Comparison of ENCODE assay signal across 15 mouse cellular contexts in genomic region chr6:88690211-88690610, GRCm38 (mm10). TPM values are rescaled to one million over a fixed set of nuclear protein-coding genes. Genes with fewer than 3 reads are reported as not detected.
DNase-seq lines count a peak whose midpoint lies in the region; ATAC-seq and TF ChIP-seq lines count a peak whose summit lies in the region.
"Had no signal": no experiment of that assay in that cellular context is flagged by ENCODE, and none has a peak within 500 bp of the region (broad histone marks: within the 10 kb centered on the region; RNA-seq: fewer than 3 reads in every experiment).

No protein-coding gene starts in this region.

- H3K9ac ChIP-seq in kidney, embryonic 15.5 days: no peak overlapping the region
- no peak overlapping the region for H3K9ac ChIP-seq in lung, embryonic 16.5 days (ENCODE audit: low read length)
- H3K9ac ChIP-seq in intestine, embryonic 15.5 days: no peak overlapping the region
- no peak overlapping the region for H3K9ac ChIP-seq in neural tube, embryonic 15.5 days (replicated peaks)

- DNase-seq in kidney, adult 2 months: peak; percentile 36
- DNase-seq in lung, adult 2 months: no peak
- DNase-seq: cerebellum, adult 18-20 months; heart, adult 2 months; heart, postnatal 10 days; left cerebral cortex, postnatal 4 days; thymus, postnatal 14 days had no signal

- H3K9me3 ChIP-seq in kidney, embryonic 15.5 days (replicated peaks): no peaks in the 10 kb centered on the region
- no peaks in the 10 kb centered on the region for H3K9me3 ChIP-seq in lung, embryonic 16.5 days (ENCODE audit: control insufficient read depth, low read length)
- no peaks in the 10 kb centered on the region for H3K9me3 ChIP-seq in intestine, embryonic 15.5 days
- H3K9me3 ChIP-seq in neural tube, embryonic 15.5 days (replicated peaks): no peaks in the 10 kb centered on the region

- H3K27me3 ChIP-seq in kidney, adult 2 months (replicated peaks; ENCODE audit: control insufficient read depth, insufficient read depth, low read length): no peaks in the 10 kb centered on the region
- no peaks in the 10 kb centered on the region for H3K27me3 ChIP-seq in kidney, embryonic 15.5 days
- no peaks in the 10 kb centered on the region for H3K27me3 ChIP-seq in lung, embryonic 16.5 days (ENCODE audit: control insufficient read depth, insufficient read depth, low read depth, low read length)
- H3K27me3 ChIP-seq in intestine, embryonic 15.5 days (replicated peaks): no peaks in the 10 kb centered on the region
- no peaks in the 10 kb centered on the region for H3K27me3 ChIP-seq in neural tube, embryonic 15.5 days (replicated peaks)

- no peak for ATAC-seq in kidney, embryonic 15.5 days (replicated peaks; ENCODE audit: low FRiP score)
- ATAC-seq in lung, embryonic 16.5 days (ENCODE audit: low read depth): peak; percentile 86
- ATAC-seq in intestine, embryonic 15.5 days: peak; percentile 75; the same call in 1 of the 2 replicates
- no peak for ATAC-seq in activated CD4-positive, CD25-positive, alpha-beta regulatory T cell, adult 4 months
- ATAC-seq in neural tube, embryonic 15.5 days (ENCODE audit: low FRiP score): no peak
- ATAC-seq: CD4-positive, CD25-positive, alpha-beta regulatory T cell, adult 4 months; hindbrain, postnatal 0 days had no signal

- H3K4me1 ChIP-seq in kidney, adult 2 months (ENCODE audit: control insufficient read depth, insufficient read depth, low read length): peaks cover 3% of the 10 kb centered on the region; the same call in 1 of the 2 replicates
- no peaks in the 10 kb centered on the region for H3K4me1 ChIP-seq in kidney, embryonic 15.5 days
- peaks cover 16% of the 10 kb centered on the region for H3K4me1 ChIP-seq in lung, embryonic 16.5 days (replicated peaks; ENCODE audit: control insufficient read depth, insufficient read depth, low read length)
- no peaks in the 10 kb centered on the region for H3K4me1 ChIP-seq in lung, adult 2 months (ENCODE audit: control insufficient read depth, insufficient read depth, low read length)
- H3K4me1 ChIP-seq in intestine, embryonic 15.5 days (replicated peaks): peaks cover 3% of the 10 kb centered on the region
- no peaks in the 10 kb centered on the region for H3K4me1 ChIP-seq in neural tube, embryonic 15.5 days

- TF ChIP-seq CTCF in kidney, adult 2 months (conservative IDR thresholded peaks at IDR 0.05; ENCODE audit: insufficient read depth, insufficient read length, low read depth, low read length): no peak
- no peak for TF ChIP-seq CTCF in lung, adult 2 months (IDR thresholded peaks at IDR 0.05; ENCODE audit: insufficient read depth, low read length)

- H3K4me3 ChIP-seq in kidney, adult 2 months (ENCODE audit: insufficient read depth, low read depth, low read length): no peak overlapping the region
- H3K4me3 ChIP-seq in kidney, embryonic 15.5 days (replicated peaks): no peak overlapping the region
- H3K4me3 ChIP-seq in lung, embryonic 16.5 days (ENCODE audit: low read length): no peak overlapping the region
- H3K4me3 ChIP-seq in lung, adult 2 months (replicated peaks; ENCODE audit: extremely low read depth, low read depth, low read length): no peak overlapping the region
- no peak overlapping the region for H3K4me3 ChIP-seq in intestine, embryonic 15.5 days (replicated peaks)
- H3K4me3 ChIP-seq in neural tube, embryonic 15.5 days (replicated peaks): no peak overlapping the region
- H3K4me3 ChIP-seq: erythroblast, embryonic 14.5 days; heart, adult 2 months had no signal

- 42% methylated on average over 3 of the region's 3 CpGs for WGBS in kidney, adult 2 months
- WGBS in kidney, embryonic 15.5 days: 58% methylated on average over 3 of the region's 3 CpGs
- 41% methylated on average over 3 of the region's 3 CpGs for WGBS in lung, embryonic 16.5 days
- WGBS in lung, adult 2 months: 71% methylated on average over 3 of the region's 3 CpGs
- WGBS in intestine, embryonic 15.5 days: 22% methylated on average over 3 of the region's 3 CpGs
- 76% methylated on average over 3 of the region's 3 CpGs for WGBS in neural tube, embryonic 15.5 days

- H3K27ac ChIP-seq in kidney, adult 2 months (ENCODE audit: insufficient read depth, low read depth, low read length): no peak overlapping the region
- H3K27ac ChIP-seq in kidney, embryonic 15.5 days: no peak overlapping the region
- H3K27ac ChIP-seq in lung, embryonic 16.5 days (ENCODE audit: low read length): peak overlapping the region; percentile 86
- 0 out of 2 replicates have a peak overlapping the region, but pooled peaks have one; percentile 17 for H3K27ac ChIP-seq in intestine, embryonic 15.5 days
- H3K27ac ChIP-seq in neural tube, embryonic 15.5 days (replicated peaks): no peak overlapping the region
- H3K27ac ChIP-seq: heart, adult 2 months; hindbrain, postnatal 0 days had no signal

- H3K36me3 ChIP-seq in kidney, adult 2 months (ENCODE audit: control insufficient read depth, insufficient read depth, low read length): no peaks in the 10 kb centered on the region
- H3K36me3 ChIP-seq in kidney, embryonic 15.5 days: no peaks in the 10 kb centered on the region
- H3K36me3 ChIP-seq in lung, embryonic 16.5 days (ENCODE audit: control insufficient read depth, insufficient read depth, low read length): no peaks in the 10 kb centered on the region
- no peaks in the 10 kb centered on the region for H3K36me3 ChIP-seq in intestine, embryonic 15.5 days
- H3K36me3 ChIP-seq in neural tube, embryonic 15.5 days: no peaks in the 10 kb centered on the region

- no peak overlapping the region for H3K4me2 ChIP-seq in kidney, embryonic 15.5 days
- no peak overlapping the region for H3K4me2 ChIP-seq in lung, embryonic 16.5 days (ENCODE audit: low read depth, low read length)
- H3K4me2 ChIP-seq in intestine, embryonic 15.5 days (replicated peaks): no peak overlapping the region
- H3K4me2 ChIP-seq in neural tube, embryonic 15.5 days: no peak overlapping the region

- no peak for TF ChIP-seq POLR2A in kidney, adult 2 months (IDR thresholded peaks at IDR 0.05; ENCODE audit: low read depth, low read length)
- TF ChIP-seq POLR2A in lung, adult 2 months (IDR thresholded peaks at IDR 0.05; ENCODE audit: borderline replicate concordance, extremely low read depth, low read depth, low read length): no peak

RNA-seq across cellular contexts. Expression of gene Mgll, which starts 34.0 kb away (rescaled TPM):
- 152 and 159 TPM in 2 replicates for polyA plus RNA-seq in kidney, adult 2 months (2012; rRNA removed)
- polyA plus RNA-seq in kidney, embryonic 15.5 days (2015; fragmentation: Nextera tagmentation; extraction: Ambion mirVana): 38.6 and 39.0 TPM in 2 replicates
- 73.2 and 79.8 TPM in 2 replicates for polyA plus RNA-seq in lung, embryonic 16.5 days (2015; fragmentation: Nextera tagmentation; extraction: Ambion mirVana)
- polyA plus RNA-seq in lung, adult 2 months (2012; rRNA removed): 110 and 128 TPM in 2 replicates
- 71.6 and 75.9 TPM in 2 replicates for polyA plus RNA-seq in intestine, embryonic 15.5 days (2015; fragmentation: Nextera tagmentation; extraction: Ambion mirVana)
- under 1 TPM; 0.53 to 0.75 TPM for polyA plus RNA-seq in activated CD4-positive, CD25-positive, alpha-beta regulatory T cell, adult 4 months (2017; shearing (Covaris generic))
- polyA plus RNA-seq in neural tube, embryonic 15.5 days (2015; fragmentation: Nextera tagmentation; extraction: Ambion mirVana): 72.1 and 74.7 TPM in 2 replicates

RNA-seq across cellular contexts. Expression of gene Kbtbd12, which starts 52.5 kb away (rescaled TPM):
- polyA plus RNA-seq in kidney, adult 2 months (2012; rRNA removed): 0.44 TPM in 1 of 2 replicates, not detected in the other
- 0.34 and 0.45 TPM in 2 replicates for polyA plus RNA-seq in kidney, embryonic 15.5 days (2015; fragmentation: Nextera tagmentation; extraction: Ambion mirVana)
- polyA plus RNA-seq in lung, embryonic 16.5 days (2015; fragmentation: Nextera tagmentation; extraction: Ambion mirVana): 1.0 TPM in 2 replicates
- polyA plus RNA-seq in lung, adult 2 months (2012; rRNA removed): 0.16 and 1.8 TPM in 2 replicates
- 0.46 and 0.78 TPM in 2 replicates for polyA plus RNA-seq in intestine, embryonic 15.5 days (2015; fragmentation: Nextera tagmentation; extraction: Ambion mirVana)
- polyA plus RNA-seq in activated CD4-positive, CD25-positive, alpha-beta regulatory T cell, adult 4 months (2017; shearing (Covaris generic)): not detected
- polyA plus RNA-seq in neural tube, embryonic 15.5 days (2015; fragmentation: Nextera tagmentation; extraction: Ambion mirVana): 0.36 and 1.4 TPM in 2 replicates
- polyA plus RNA-seq: CD4-positive, CD25-positive, alpha-beta regulatory T cell, adult 4 months; erythroblast, embryonic 14.5 days had no signal

Comparison
In these comparisons a context has a peak if more than half of its experiments do, and no peak if none do; other contexts are left out.
1. H3K27ac ChIP-seq: peak in lung, embryonic 16.5 days (single experiment) and intestine, embryonic 15.5 days (single experiment); none in kidney, adult 2 months (single experiment), kidney, embryonic 15.5 days (single experiment) and neural tube, embryonic 15.5 days (single experiment).
2. ATAC-seq: peak in lung, embryonic 16.5 days (single experiment) and intestine, embryonic 15.5 days (single experiment); none in kidney, embryonic 15.5 days (single experiment), activated CD4-positive, CD25-positive, alpha-beta regulatory T cell, adult 4 months (single experiment) and neural tube, embryonic 15.5 days (single experiment).
3. RNA of gene Mgll, which starts 34.0 kb away (polyA plus RNA-seq): 152 to 159 TPM in kidney, adult 2 months, 110 to 128 TPM in lung, adult 2 months, 71.6 to 75.9 TPM in intestine, embryonic 15.5 days, 73.2 to 79.8 TPM in lung, embryonic 16.5 days, 72.1 to 74.7 TPM in neural tube, embryonic 15.5 days and 38.6 to 39.0 TPM in kidney, embryonic 15.5 days; 0.53 to 0.75 TPM in activated CD4-positive, CD25-positive, alpha-beta regulatory T cell, adult 4 months; every median in the first group is over 10 times any median in the second.